Mouse (Mus musculus): ENCODE data around the gene Vmn2r59.
"Not testable (repeated sequence)": the region's sequence is repeated elsewhere in the genome, so short reads cannot be mapped to it uniquely, and the experiment has no call there.

Gene Vmn2r59

DNA sequence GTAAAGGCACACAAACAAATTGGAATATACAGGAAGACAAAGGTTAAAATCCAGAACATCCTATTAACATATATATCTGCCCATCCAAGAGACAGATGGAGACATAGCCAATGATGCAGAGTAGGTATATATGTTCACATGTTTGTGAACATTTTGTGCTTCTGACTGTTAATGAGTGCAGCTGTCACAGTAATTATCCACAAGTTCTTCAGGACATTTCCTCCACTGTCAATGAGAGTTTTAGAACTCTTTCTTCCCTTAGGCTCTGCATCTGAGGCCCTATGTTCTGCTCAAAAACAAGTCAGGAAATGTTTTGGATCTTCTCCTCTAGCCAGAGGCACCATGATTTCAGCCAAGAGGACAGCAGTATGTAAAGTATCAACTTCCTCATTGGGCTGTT is at the start of gene Vmn2r59:
Vmn2r59 (minus strand) TSS at position 101 of the 400 bp plus-strand sequence.
- in situ Hi-C loops (cut with MboI; ENCODE audit: unreplicated experiment in 2 of 2), result no loop called here

DNA sequence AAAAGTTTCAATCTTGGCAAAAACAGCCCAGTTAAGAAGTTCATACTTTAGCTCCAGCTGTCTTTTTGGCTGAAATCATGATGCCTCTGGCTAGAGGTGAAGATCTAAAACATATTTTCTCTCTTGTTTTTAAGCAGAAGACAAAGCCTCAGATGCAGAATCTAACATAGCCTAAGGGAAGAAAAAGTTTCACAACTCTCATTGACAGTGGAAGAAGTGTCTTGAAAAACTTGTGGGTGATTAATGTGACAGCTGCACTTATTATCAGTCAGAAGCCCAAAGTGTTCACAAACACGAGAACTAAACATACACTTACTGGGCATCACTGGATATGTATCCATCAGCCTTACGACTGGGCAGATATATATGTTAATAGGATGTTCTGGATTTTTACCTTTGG is 48.6 kb upstream of the Vmn2r59 start, which contains the start of gene Vmn2r60:
Vmn2r60 (plus strand) TSS at position 301 of the 400 bp plus-strand sequence.
- in situ Hi-C loops (cut with MboI; ENCODE audit: unreplicated experiment in 2 of 2), result no loop called here

DNA sequence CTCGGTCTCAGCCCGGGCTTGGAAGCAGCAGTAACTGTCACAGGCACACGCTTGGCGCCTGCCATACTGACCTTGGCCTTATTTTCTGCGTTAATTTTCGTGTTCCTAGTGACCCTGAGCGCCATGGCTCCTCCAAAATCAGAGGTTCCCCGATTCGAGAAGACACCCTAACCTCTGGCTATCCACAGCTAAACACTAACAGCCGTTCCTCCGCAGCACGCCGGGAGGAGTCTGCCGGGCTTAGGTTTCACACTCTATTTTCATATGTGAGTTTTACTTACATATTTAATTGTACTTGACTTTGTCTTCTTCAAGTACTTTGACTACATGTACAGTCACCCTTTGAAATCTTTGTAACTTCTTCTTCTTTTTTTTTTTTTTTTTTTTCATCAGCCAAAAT is 48.2 kb upstream of the Vmn2r59 start:
- in situ Hi-C loops (cut with MboI; ENCODE audit: unreplicated experiment in 2 of 2), result not testable (repeated sequence)

Measured in v-Abl transformed pro-B cells (cell line).